Mouse (Mus musculus): ENCODE measurements around the gene Hdac4. TPM values are rescaled to one million over a fixed set of nuclear protein-coding genes. Genes with fewer than 3 reads are reported as not detected.

Gene Hdac4
- polyA plus RNA-seq, 1 experiment: 14.3 TPM

DNA sequence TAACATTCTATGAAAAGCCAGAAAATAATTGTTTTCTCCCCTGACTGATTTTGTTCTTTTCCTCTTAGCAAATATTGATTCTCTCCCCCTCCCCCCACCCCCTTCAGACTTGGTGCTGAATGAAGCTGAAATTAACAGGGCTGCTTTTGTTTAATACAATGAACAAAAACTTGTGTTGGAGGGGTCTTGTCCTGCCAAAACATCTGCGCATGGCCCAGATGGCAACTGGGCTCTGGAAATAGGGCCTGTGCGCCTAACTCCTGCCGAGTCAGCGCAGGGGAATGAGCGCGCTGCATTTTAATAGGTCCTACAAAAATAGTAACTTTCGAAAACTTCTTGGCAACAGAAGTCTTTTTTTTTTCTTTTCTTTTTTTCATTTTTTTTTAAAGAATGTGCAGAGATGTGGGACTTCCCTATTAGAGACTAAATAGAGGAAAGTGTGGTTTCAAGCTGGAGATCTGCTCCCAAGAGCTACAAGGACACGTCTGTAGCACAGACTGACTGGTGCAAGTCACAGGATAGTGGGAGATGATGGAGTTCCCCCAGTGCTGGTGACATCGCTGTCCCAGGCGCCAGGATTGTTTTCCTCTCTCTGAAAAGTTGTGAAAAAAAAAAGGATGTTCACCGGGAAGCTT is 20.6 kb upstream of the Hdac4 start:
- Histone ChIP-seq H3K4me1 (ENCODE audit: control insufficient read depth, insufficient read depth, low read length) (no peaks in the 10 kb centered on the region), H3K36me3 (ENCODE audit: control insufficient read depth, insufficient read depth, low read length) (no peaks in the 10 kb centered on the region)
- TF ChIP-seq POLR2A (IDR thresholded peaks at IDR 0.05; ENCODE audit: control insufficient read depth, low read depth, low read length) (no peak), CTCF (IDR thresholded peaks at IDR 0.05; ENCODE audit: control insufficient read depth, insufficient read depth, insufficient replicate concordance, low read depth, low read length) (no peak)

GRCm38 (mm10) chr1:92215131-92215638 is 19.7 kb upstream of the Hdac4 start:
- no peak overlapping the region for H3K27ac ChIP-seq (ENCODE audit: control insufficient read depth, insufficient read depth, low read depth, low read length)
- H3K36me3 ChIP-seq (ENCODE audit: control insufficient read depth, insufficient read depth, low read length): no peaks in the 10 kb centered on the region
- H3K27me3 ChIP-seq (ENCODE audit: control insufficient read depth, insufficient read depth, low read length): no peaks in the 10 kb centered on the region
- H3K4me3 ChIP-seq (ENCODE audit: control insufficient read depth, low read depth, low read length): no peak overlapping the region
- no peaks in the 10 kb centered on the region for H3K4me1 ChIP-seq (ENCODE audit: control insufficient read depth, insufficient read depth, low read length)
- TF ChIP-seq POLR2A (IDR thresholded peaks at IDR 0.05; ENCODE audit: control insufficient read depth, low read depth, low read length) (no peak), CTCF (IDR thresholded peaks at IDR 0.05; ENCODE audit: control insufficient read depth, insufficient read depth, insufficient replicate concordance, low read depth, low read length) (no peak)

More for the DNA sequence above, 20.6 kb upstream of the Hdac4 start:
- Histone ChIP-seq H3K4me3 (ENCODE audit: control insufficient read depth, low read depth, low read length) (no peak overlapping the region), H3K27me3 (ENCODE audit: control insufficient read depth, insufficient read depth, low read length) (no peaks in the 10 kb centered on the region), H3K27ac (ENCODE audit: control insufficient read depth, insufficient read depth, low read depth, low read length) (no peak overlapping the region)

- Histone ChIP-seq H3K27me3 (ENCODE audit: control insufficient read depth, insufficient read depth, low read length) (no peaks in the 10 kb centered on the region), H3K4me1 (ENCODE audit: control insufficient read depth, insufficient read depth, low read length) (no peaks in the 10 kb centered on the region), H3K27ac (ENCODE audit: control insufficient read depth, insufficient read depth, low read depth, low read length) (no peak overlapping the region), H3K36me3 (ENCODE audit: control insufficient read depth, insufficient read depth, low read length) (no peaks in the 10 kb centered on the region), H3K4me3 (ENCODE audit: control insufficient read depth, low read depth, low read length) (no peak overlapping the region)
- TF ChIP-seq POLR2A (IDR thresholded peaks at IDR 0.05; ENCODE audit: control insufficient read depth, low read depth, low read length) (no peak), CTCF (IDR thresholded peaks at IDR 0.05; ENCODE audit: control insufficient read depth, insufficient read depth, insufficient replicate concordance, low read depth, low read length) (no peak)
Observed at GRCm38 (mm10) chr1:92212003-92212750, 16.7 kb upstream of the Hdac4 start.

DNA sequence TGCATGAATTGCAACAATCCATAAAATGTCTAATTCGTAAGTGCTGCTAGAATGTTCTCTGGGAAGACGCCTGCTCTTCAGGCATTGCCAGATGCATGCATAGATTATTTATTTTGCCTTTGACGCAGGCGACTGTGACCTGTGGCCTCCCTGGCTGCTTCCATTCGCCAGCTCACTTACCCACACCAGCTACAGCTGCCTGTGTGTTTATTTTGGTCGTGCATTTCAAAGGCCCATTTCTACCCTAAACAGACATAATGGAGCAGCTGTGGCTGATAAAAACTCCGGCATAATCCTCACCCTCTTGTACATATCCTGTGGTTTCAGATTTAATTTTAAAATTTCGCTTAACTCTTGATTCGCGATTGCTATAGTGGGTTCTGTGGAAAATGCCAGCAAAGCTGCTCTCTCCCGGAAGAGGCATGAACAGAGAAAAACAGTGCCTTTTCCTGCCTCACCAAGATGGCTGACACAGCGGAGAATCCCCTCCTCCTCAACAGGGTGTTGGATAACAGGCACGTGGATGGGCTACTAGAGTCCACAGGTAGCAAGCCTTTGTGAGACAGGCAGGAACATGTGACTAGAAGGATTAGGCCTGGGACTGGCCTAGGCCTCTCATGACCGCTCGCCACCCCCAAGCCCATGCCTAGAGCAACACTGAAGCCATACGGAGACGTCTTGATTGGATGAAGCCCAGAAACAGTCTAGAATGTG is 7.3 kb upstream of the Hdac4 start:
- Histone ChIP-seq H3K4me3 (ENCODE audit: control insufficient read depth, low read depth, low read length) (no peak overlapping the region), H3K36me3 (ENCODE audit: control insufficient read depth, insufficient read depth, low read length) (no peaks in the 10 kb centered on the region), H3K4me1 (ENCODE audit: control insufficient read depth, insufficient read depth, low read length) (no peaks in the 10 kb centered on the region), H3K27ac (ENCODE audit: control insufficient read depth, insufficient read depth, low read depth, low read length) (no peak overlapping the region), H3K27me3 (ENCODE audit: control insufficient read depth, insufficient read depth, low read length) (no peaks in the 10 kb centered on the region)
- no peak for TF ChIP-seq POLR2A (IDR thresholded peaks at IDR 0.05; ENCODE audit: control insufficient read depth, low read depth, low read length)
- TF ChIP-seq CTCF (IDR thresholded peaks at IDR 0.05; ENCODE audit: control insufficient read depth, insufficient read depth, insufficient replicate concordance, low read depth, low read length): no peak

DNA sequence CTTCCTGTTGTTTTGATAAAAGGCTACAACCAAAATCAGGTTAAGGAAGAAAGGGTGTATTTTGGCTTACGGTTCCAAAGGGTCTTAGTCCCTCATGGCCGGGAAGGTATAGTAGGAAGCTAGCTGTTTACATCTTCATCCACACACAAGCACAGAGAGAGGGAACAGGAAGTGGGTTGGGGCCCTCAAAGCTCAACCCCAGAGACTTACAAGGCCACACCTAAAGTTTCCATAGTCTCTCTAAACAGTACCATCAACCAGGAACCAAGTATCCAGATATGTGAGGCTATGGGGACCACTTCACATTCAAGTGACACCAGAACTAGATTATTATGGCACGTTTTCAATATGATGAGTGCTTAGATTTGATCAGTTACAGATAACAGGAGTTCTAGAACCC is 5.0 kb downstream of the Hdac4 start:
- TF ChIP-seq CTCF (IDR thresholded peaks at IDR 0.05; ENCODE audit: control insufficient read depth, insufficient read depth, insufficient replicate concordance, low read depth, low read length) (no peak), POLR2A (IDR thresholded peaks at IDR 0.05; ENCODE audit: control insufficient read depth, low read depth, low read length) (no peak)
- H3K27me3 ChIP-seq (ENCODE audit: control insufficient read depth, insufficient read depth, low read length): no peaks in the 10 kb centered on the region
- H3K27ac ChIP-seq (ENCODE audit: control insufficient read depth, insufficient read depth, low read depth, low read length): no peak overlapping the region
- no peak overlapping the region for H3K4me3 ChIP-seq (ENCODE audit: control insufficient read depth, low read depth, low read length)
- H3K4me1 ChIP-seq (ENCODE audit: control insufficient read depth, insufficient read depth, low read length): no peaks in the 10 kb centered on the region; the same call in 1 of the 2 replicates
- no peaks in the 10 kb centered on the region for H3K36me3 ChIP-seq (ENCODE audit: control insufficient read depth, insufficient read depth, low read length)

GRCm38 (mm10) chr1:92187137-92187536 is 8.4 kb downstream of the Hdac4 start:
- no peaks in the 10 kb centered on the region for H3K36me3 ChIP-seq (ENCODE audit: control insufficient read depth, insufficient read depth, low read length)
- no peaks in the 10 kb centered on the region; the same call in 1 of the 2 replicates for H3K4me1 ChIP-seq (ENCODE audit: control insufficient read depth, insufficient read depth, low read length)
- H3K4me3 ChIP-seq (ENCODE audit: control insufficient read depth, low read depth, low read length): no peak overlapping the region
- no peaks in the 10 kb centered on the region for H3K27me3 ChIP-seq (ENCODE audit: control insufficient read depth, insufficient read depth, low read length)
- H3K27ac ChIP-seq (ENCODE audit: control insufficient read depth, insufficient read depth, low read depth, low read length): no peak overlapping the region
- TF ChIP-seq CTCF (IDR thresholded peaks at IDR 0.05; ENCODE audit: control insufficient read depth, insufficient read depth, insufficient replicate concordance, low read depth, low read length) (no peak), POLR2A (IDR thresholded peaks at IDR 0.05; ENCODE audit: control insufficient read depth, low read depth, low read length) (no peak)

GRCm38 (mm10) chr1:92184600-92184999 is 10.9 kb downstream of the Hdac4 start:
- Histone ChIP-seq H3K36me3 (ENCODE audit: control insufficient read depth, insufficient read depth, low read length) (no peaks in the 10 kb centered on the region), H3K27ac (ENCODE audit: control insufficient read depth, insufficient read depth, low read depth, low read length) (no peak overlapping the region), H3K4me3 (ENCODE audit: control insufficient read depth, low read depth, low read length) (no peak overlapping the region), H3K4me1 (ENCODE audit: control insufficient read depth, insufficient read depth, low read length) (peaks cover 4% of the 10 kb centered on the region), H3K27me3 (ENCODE audit: control insufficient read depth, insufficient read depth, low read length) (no peaks in the 10 kb centered on the region)
- no peak for TF ChIP-seq POLR2A (IDR thresholded peaks at IDR 0.05; ENCODE audit: control insufficient read depth, low read depth, low read length)
- TF ChIP-seq CTCF (IDR thresholded peaks at IDR 0.05; ENCODE audit: control insufficient read depth, insufficient read depth, insufficient replicate concordance, low read depth, low read length): no peak

Measured in testis, adult 2 months (tissue).